Mouse (Mus musculus): ENCODE measurements around the gene Ank2. TPM values are rescaled to one million over a fixed set of nuclear protein-coding genes. Genes with fewer than 3 reads are reported as not detected.

Gene Ank2
- polyA plus RNA-seq, 1 experiment, result 5.7 TPM

DNA sequence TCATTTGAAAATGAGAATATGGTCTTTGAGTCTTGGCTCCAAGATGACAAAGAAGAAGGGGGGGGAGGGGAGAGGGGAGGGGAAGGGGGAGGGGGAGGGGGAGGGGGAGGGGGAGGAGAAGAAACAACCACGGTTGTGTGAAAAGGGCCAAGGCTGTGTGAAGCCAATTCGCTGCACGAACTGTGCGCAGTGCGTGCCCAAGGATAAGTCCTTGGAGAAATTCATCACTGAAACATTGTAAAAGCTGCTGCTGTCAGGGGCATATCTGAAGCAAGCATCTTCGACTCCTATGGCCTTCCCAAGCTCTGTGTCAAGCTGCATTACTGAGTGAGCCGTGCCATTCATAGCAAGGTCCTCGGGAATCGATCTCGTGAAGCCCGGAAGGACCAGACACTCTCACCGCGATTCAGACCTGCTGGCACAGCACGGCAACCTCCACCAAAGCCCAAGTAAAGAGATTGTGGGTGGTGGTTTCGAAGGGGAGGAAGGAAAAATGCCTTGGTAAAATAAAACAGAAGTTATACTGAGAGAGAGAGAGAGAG is 13.7 kb upstream of the Ank2 start:
- Histone ChIP-seq H3K4me1 (ENCODE audit: control insufficient read depth, insufficient read depth, low read length) (no peaks in the 10 kb centered on the region), H3K27me3 (replicated peaks; ENCODE audit: control insufficient read depth, insufficient read depth, low read length) (no peaks in the 10 kb centered on the region), H3K36me3 (ENCODE audit: control insufficient read depth, insufficient read depth, low read length) (no peaks in the 10 kb centered on the region), H3K27ac (ENCODE audit: insufficient read depth, low read depth, low read length) (no peak overlapping the region), H3K4me3 (ENCODE audit: insufficient read depth, low read depth, low read length) (no peak overlapping the region)
- TF ChIP-seq CTCF (conservative IDR thresholded peaks at IDR 0.05; ENCODE audit: insufficient read depth, insufficient read length, low read depth, low read length) (no peak), POLR2A (IDR thresholded peaks at IDR 0.05; ENCODE audit: low read depth, low read length) (no peak)
- WGBS, result 79% methylated on average over 15 of the region's 15 CpGs
- no peak for DNase-seq

DNA sequence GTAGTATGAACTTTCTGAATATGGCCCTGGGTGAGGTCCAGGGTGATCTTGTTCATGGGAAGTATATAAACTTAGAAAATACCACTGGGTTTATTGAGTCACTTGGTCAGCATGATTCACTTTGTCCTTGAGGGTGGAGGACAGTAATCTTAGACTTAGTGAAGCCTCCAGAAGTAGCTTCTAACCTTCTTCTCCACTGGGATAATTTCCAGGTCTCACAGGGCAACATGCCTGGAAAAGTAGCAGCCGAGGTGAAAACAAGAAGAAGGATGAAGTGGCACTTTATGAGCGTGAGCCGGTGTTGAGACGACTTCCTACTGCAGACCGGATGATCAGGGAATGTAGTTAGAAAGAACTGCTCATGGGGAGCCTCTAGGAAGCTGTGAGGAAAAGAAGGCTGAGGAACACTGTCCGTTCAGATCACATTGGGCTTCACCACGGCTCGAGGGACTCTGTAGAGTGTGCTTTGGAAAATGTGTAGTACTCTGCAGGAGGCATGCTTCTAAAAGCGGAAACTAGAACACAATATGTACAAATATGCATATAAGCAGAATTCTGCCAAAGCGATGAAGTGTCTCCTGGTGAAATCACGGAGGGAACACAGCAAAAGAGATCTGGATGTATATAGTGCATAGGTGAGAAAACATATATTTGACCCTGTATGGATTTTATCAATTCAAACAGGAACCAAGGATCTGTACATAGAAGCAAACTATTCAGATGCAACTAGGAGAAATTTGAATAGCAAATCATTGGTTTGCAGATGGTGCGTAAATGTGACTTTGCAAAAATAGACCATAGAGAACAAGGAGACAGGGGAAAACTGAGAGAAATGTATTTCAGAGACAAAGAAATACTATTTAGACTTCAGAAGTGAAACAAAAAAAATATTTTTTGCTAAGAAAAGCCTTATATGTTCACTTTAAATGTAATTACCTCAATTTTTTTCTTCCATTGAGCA is 12.9 kb upstream of the Ank2 start:
- H3K36me3 ChIP-seq (ENCODE audit: control insufficient read depth, insufficient read depth, low read length), result no peaks in the 10 kb centered on the region
- no peak overlapping the region for H3K27ac ChIP-seq (ENCODE audit: insufficient read depth, low read depth, low read length)
- H3K27me3 ChIP-seq (replicated peaks; ENCODE audit: control insufficient read depth, insufficient read depth, low read length), result no peaks in the 10 kb centered on the region
- 78% methylated on average over 12 of the region's 12 CpGs for WGBS
- H3K4me3 ChIP-seq (ENCODE audit: insufficient read depth, low read depth, low read length), result no peak overlapping the region
- no peak for DNase-seq
- no peak for TF ChIP-seq POLR2A (IDR thresholded peaks at IDR 0.05; ENCODE audit: low read depth, low read length)
- no peak for TF ChIP-seq CTCF (conservative IDR thresholded peaks at IDR 0.05; ENCODE audit: insufficient read depth, insufficient read length, low read depth, low read length)
- H3K4me1 ChIP-seq (ENCODE audit: control insufficient read depth, insufficient read depth, low read length), result no peaks in the 10 kb centered on the region

DNA sequence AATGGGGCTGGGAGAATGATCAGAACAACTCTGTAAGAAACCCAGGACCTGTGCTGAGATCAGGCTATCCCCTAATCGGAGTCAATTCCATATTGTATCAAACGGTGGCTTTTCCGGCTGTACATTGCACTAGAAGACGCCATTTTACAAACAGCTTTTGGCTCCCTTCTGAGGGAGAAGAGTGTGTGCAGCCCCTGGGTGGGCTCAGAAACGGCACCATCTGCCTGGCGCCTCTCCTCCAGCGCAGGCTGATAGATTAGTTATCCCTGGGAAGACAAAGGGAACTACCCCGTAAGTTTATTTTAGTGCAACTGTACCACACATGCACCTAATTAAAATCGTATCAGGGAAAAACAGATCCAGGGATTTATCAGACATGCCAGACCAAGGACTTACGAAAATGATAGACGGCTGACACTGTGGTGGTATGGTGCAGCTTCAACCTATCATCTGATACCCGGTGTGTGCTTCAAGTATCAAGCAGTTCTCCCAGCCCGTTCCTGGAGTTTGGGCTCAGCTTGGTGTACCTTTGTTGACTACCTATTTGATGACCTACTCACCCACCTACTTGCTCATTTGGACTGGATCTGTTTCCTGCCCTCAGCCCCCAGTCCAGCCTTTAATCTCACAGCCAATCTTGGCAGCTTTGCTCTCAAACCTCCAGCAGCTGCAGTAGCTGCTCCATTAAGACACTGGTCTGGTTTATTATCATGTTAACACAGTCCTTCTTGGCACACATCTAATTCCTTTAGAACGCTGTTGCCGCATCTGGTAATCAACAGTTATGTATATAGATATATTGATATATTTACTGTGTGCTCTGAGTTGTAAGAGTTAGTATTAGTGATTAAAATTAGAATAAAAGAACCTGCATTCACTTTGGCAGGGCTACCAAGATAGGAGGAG is 9.0 kb upstream of the Ank2 start:
- no peak for TF ChIP-seq CTCF (conservative IDR thresholded peaks at IDR 0.05; ENCODE audit: insufficient read depth, insufficient read length, low read depth, low read length)
- TF ChIP-seq POLR2A (IDR thresholded peaks at IDR 0.05; ENCODE audit: low read depth, low read length), result no peak
- H3K27me3 ChIP-seq (replicated peaks; ENCODE audit: control insufficient read depth, insufficient read depth, low read length), result no peaks in the 10 kb centered on the region
- H3K27ac ChIP-seq (ENCODE audit: insufficient read depth, low read depth, low read length), result no peak overlapping the region
- no peak overlapping the region for H3K4me3 ChIP-seq (ENCODE audit: insufficient read depth, low read depth, low read length)
- 84% methylated on average over 15 of the region's 15 CpGs for WGBS
- H3K36me3 ChIP-seq (ENCODE audit: control insufficient read depth, insufficient read depth, low read length), result no peaks in the 10 kb centered on the region
- no peaks in the 10 kb centered on the region for H3K4me1 ChIP-seq (ENCODE audit: control insufficient read depth, insufficient read depth, low read length)
- no peak for DNase-seq

DNA sequence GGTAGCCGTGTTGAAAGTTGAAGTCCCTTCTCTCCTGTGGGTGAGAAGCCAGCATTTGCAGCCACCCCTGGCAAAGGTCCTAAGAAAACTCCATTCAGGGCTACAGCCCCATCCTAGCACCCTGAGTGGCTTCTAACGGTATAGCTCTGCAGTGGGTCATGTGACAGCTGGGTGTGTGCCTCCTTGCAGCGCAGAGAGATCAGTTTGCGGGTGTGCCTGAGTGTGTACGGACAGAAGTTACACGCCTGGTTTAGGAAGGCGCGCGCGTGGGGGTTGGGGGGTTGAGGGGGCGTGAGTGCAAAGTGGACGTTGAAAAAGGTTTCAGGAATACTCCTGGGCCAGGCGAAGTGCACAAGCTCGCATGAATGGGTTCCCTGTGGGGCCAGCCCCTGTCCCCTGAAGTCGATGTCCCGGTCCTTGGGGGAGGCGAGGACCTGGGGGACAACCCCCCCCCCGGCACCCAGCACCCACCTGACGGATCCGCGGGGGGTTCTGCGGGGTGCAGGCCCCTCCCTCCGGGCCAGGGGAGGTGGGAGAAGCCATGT is 881 bp downstream of the Ank2 start:
- no peak for DNase-seq
- WGBS, result 2% methylated on average over 23 of the region's 23 CpGs

DNA sequence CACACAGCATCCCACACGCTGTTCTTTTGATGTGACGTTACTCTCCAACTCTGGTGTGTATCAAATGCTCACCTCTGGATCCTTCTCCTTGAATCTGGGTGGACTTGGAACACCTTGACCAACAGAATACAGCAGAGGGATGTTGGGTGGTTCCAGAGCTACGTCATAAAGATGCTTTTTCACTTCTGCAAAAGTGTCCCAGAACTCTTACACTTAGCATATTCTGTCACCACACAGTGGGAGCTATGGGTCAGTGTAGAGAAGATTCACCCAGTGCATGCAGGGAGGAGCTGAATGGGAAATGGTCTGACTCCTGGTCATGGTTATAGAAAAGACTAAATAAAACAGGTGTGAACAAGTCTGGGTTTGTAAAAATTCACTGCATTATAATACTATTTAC is 6.5 kb downstream of the Ank2 start:
- Histone ChIP-seq H3K4me1 (ENCODE audit: control insufficient read depth, insufficient read depth, low read length) (no peaks in the 10 kb centered on the region), H3K36me3 (ENCODE audit: control insufficient read depth, insufficient read depth, low read length) (no peaks in the 10 kb centered on the region), H3K27me3 (replicated peaks; ENCODE audit: control insufficient read depth, insufficient read depth, low read length) (no peaks in the 10 kb centered on the region), H3K4me3 (ENCODE audit: insufficient read depth, low read depth, low read length) (no peak overlapping the region), H3K27ac (ENCODE audit: insufficient read depth, low read depth, low read length) (no peak overlapping the region)
- TF ChIP-seq CTCF (conservative IDR thresholded peaks at IDR 0.05; ENCODE audit: insufficient read depth, insufficient read length, low read depth, low read length), result no peak
- TF ChIP-seq POLR2A (IDR thresholded peaks at IDR 0.05; ENCODE audit: low read depth, low read length), result no peak
- no peak for DNase-seq
- 84% methylated on average over 3 of the region's 3 CpGs for WGBS

More for the DNA sequence above, 881 bp downstream of the Ank2 start:
- TF ChIP-seq POLR2A (IDR thresholded peaks at IDR 0.05; ENCODE audit: low read depth, low read length) (no peak), CTCF (conservative IDR thresholded peaks at IDR 0.05; ENCODE audit: insufficient read depth, insufficient read length, low read depth, low read length) (no peak)
- H3K4me3 ChIP-seq (ENCODE audit: insufficient read depth, low read depth, low read length), result peak overlapping the region; percentile 29; the same call in 1 of the 2 replicates
- no peaks in the 10 kb centered on the region for H3K4me1 ChIP-seq (ENCODE audit: control insufficient read depth, insufficient read depth, low read length)
- H3K36me3 ChIP-seq (ENCODE audit: control insufficient read depth, insufficient read depth, low read length), result no peaks in the 10 kb centered on the region
- no peaks in the 10 kb centered on the region for H3K27me3 ChIP-seq (replicated peaks; ENCODE audit: control insufficient read depth, insufficient read depth, low read length)
- no peak overlapping the region for H3K27ac ChIP-seq (ENCODE audit: insufficient read depth, low read depth, low read length)

DNA sequence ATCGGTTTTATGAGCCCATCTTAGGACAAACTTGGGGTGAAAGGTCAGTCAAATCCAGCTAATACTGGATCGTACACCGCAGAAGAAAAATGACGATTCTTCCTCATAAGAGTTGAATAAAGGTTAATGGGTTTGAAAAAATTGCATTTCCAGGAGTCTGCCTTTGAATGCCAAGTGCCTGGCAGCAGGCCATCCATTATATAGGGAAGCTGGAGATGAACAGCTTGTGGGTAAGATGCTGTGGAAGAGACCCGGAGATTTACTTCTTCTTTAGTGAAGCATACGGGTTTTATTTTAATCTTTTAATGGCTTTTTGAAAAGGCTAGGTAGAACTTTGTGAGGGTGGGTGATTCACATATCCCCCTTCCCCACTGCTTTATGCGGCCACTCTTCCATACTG is 11.8 kb downstream of the Ank2 start:
- no peaks in the 10 kb centered on the region for H3K27me3 ChIP-seq (replicated peaks; ENCODE audit: control insufficient read depth, insufficient read depth, low read length)
- H3K27ac ChIP-seq (ENCODE audit: insufficient read depth, low read depth, low read length), result no peak overlapping the region
- H3K36me3 ChIP-seq (ENCODE audit: control insufficient read depth, insufficient read depth, low read length), result no peaks in the 10 kb centered on the region
- no peaks in the 10 kb centered on the region for H3K4me1 ChIP-seq (ENCODE audit: control insufficient read depth, insufficient read depth, low read length)
- H3K4me3 ChIP-seq (ENCODE audit: insufficient read depth, low read depth, low read length), result no peak overlapping the region
- 75% methylated on average over 7 of the region's 7 CpGs for WGBS
- DNase-seq, result no peak
- TF ChIP-seq CTCF (conservative IDR thresholded peaks at IDR 0.05; ENCODE audit: insufficient read depth, insufficient read length, low read depth, low read length), result no peak
- TF ChIP-seq POLR2A (IDR thresholded peaks at IDR 0.05; ENCODE audit: low read depth, low read length), result no peak

Data from kidney, adult 2 months (tissue).